Mouse (Mus musculus) C2C12 (cell line): ENCODE data around the gene Pik3cd.

ENCODE experiments used
- CEBPB ChIP-seq: IDR thresholded peaks from one replicate; pipeline ENCODE4 v1.6.1; 2011; ENCODE audit warnings: low read depth, mild to moderate bottlenecking, control low read depth, moderate library complexity
- CTCF ChIP-seq: IDR thresholded peaks from one replicate; pipeline ENCODE4 v1.5.1; 2011; ENCODE audit not compliant: control insufficient read depth, insufficient read depth, insufficient read length
- FOSL1 ChIP-seq: IDR thresholded peaks from one replicate; pipeline ENCODE4 v1.8.0; 2011; ENCODE audit warnings: mild to moderate bottlenecking, low read length; ENCODE audit not compliant: poor library complexity, insufficient read depth, severe bottlenecking
- MYOG ChIP-seq: IDR thresholded peaks from one replicate; pipeline ENCODE4 v1.6.1; 2011; ENCODE audit not compliant: control insufficient read depth, insufficient read length; ENCODE audit errors: extremely low read depth
- USF1 ChIP-seq: IDR thresholded peaks from one replicate; pipeline ENCODE4 v1.6.1; 2011; ENCODE audit warnings: low read depth, mild to moderate bottlenecking, control low read depth, moderate library complexity

DNA sequence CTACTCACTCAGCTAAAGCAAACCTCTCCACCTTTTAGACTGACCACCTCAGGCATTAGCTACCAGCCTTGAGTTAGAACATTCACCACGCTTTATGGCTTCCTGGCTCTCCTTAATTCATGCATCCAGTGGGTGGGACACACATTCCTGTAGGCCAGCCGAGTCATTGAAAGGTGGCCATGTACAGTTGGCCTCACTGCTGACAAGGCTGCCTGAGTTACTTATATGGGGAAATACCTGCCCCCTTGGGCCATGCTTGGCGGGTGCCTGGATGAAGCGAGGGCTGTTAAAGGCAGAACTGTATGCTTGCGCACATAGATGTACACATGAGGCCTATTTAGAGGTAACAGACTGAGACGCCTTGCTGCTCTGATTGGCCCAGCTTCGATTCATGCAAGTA is 37.9 kb upstream of the Pik3cd start:
- TF ChIP-seq CTCF (no peak), USF1 (no peak), FOSL1 (no peak), MYOG (no peak), CEBPB (no peak)
